Mouse (Mus musculus) c-Kit-negative CD71-positive TER-119-positive erythroid progenitor cells, embryonic 14.5 days (primary cell): ENCODE measurements at regions not wholly inside any gene's neighbourhood (a gene's known extent, or its start where the extent isn't known, plus 50 kb on each side); places are given as distances from the start of the nearest gene placed in this dataset.
"Not testable (repeated sequence)": the region's sequence is repeated elsewhere in the genome, so short reads cannot be mapped to it uniquely, and the experiment has no call there.

Source experiments
- DNase-seq: peaks from one replicate; pipeline ENCODE4 v3.0.0-alpha.2; 2013; ENCODE audit warnings: low read depth, low spot score

GRCm38 (mm10) chr14:27562564-27562963 lies 54.3 kb upstream of the Ccdc66 start:
- DNase-seq = not testable (repeated sequence)

DNA sequence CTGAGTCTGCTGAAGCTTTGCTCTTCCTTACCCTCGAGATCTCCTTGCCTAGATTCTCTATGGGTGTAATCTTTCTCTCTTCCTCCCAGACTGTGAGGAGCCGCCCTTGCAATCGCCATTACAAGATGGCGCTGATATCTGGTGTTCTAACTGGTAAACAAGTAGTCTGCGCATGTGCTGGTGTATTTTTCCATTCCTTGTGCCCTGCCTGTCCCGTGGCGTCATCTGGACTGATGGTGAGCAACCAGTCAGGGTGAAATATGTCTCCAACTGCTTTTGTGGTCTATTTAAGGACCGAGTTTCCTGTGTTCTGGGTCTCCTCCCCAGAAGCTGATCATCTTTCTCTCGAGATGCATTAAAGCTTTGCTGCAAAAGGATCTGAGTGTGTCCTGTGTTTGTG lies 53.7 kb upstream of the Ccdc66 start:
- DNase-seq = not testable (repeated sequence)

- peak; percentile 41 for DNase-seq
Measured at GRCm38 (mm10) chr14:27560434-27560833, 52.2 kb upstream of the Ccdc66 start.

DNA sequence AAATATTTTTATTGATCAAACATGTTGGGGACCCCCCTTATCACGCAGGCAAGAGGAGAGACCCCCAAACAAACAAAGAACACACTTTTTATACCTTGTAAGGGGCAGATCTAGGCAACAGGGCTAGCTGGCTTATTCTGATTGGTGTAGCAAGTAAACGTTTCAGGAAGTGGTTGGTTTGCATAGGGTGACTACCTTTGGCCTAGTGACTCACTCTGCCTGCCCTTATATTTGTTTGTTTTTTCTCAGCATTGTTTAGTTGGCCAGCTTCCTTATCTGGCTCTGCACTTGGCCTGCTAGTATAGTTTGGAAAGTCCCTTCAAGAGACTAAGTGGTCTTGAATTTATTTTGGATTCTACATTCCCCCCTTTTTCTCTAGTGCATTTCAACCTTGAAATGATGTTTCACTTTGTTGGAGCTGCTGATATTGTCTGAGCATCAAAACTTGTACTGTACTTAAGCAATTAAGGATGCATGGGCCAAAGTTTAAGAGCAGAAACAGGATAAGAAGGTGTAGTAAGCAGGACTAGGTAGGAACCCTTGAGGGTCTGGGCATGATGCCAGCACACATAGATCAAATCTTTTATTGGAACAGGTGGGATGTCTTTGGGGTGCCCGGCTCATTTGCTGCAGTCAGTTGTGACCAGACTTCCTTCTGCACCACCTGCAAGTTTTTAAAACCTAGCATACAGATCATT lies 50.7 kb upstream of the Ccdc66 start:
- DNase-seq = no peak
